Mouse (Mus musculus) frontal cortex, postnatal 14 days (tissue): ENCODE results near the gene Tmem132b.

Source experiments
- DNase-seq, 2 experiments: peaks; one replicate each; pipeline ENCODE4 v3.0.0; 2022; ENCODE audit warnings: low spot score in 2 of 2

Tmem132b gene

GRCm38 (mm10) chr5:125515006-125515405 lies 16.6 kb upstream of the Tmem132b start:
- no peak for DNase-seq

GRCm38 (mm10) chr5:125518640-125519039 lies 12.9 kb upstream of the Tmem132b start:
- no peak for DNase-seq

- DNase-seq, result no peak
Measured at GRCm38 (mm10) chr5:125520930-125521590, 10.5 kb upstream of the Tmem132b start.

- no peak for DNase-seq
Measured at GRCm38 (mm10) chr5:125523361-125523760, 8.2 kb upstream of the Tmem132b start.

GRCm38 (mm10) chr5:125525516-125525915 lies 6.1 kb upstream of the Tmem132b start:
- no peak for DNase-seq

- no peak for DNase-seq
Measured at GRCm38 (mm10) chr5:125526464-125526863, 5.1 kb upstream of the Tmem132b start.

- peak; percentile 60 to 84 for DNase-seq
Measured at GRCm38 (mm10) chr5:125529109-125529508, 2.5 kb upstream of the Tmem132b start.

- peak in 1 of 2 experiments; percentile 48 for DNase-seq
Measured at GRCm38 (mm10) chr5:125532191-125532544, 594 bp downstream of the Tmem132b start.

- no peak for DNase-seq
Measured at GRCm38 (mm10) chr5:125532545-125533224, 1.1 kb downstream of the Tmem132b start.

GRCm38 (mm10) chr5:125533225-125533900 lies 1.8 kb downstream of the Tmem132b start:
- peak in 1 of 2 experiments; percentile 49 for DNase-seq

GRCm38 (mm10) chr5:125534168-125534610 lies 2.6 kb downstream of the Tmem132b start:
- DNase-seq, result no peak

- DNase-seq, result peak; percentile 62 to 63
Measured at GRCm38 (mm10) chr5:125534611-125535324, 3.2 kb downstream of the Tmem132b start.

- DNase-seq, result no peak
Measured at GRCm38 (mm10) chr5:125545090-125545489, 13.5 kb downstream of the Tmem132b start.

GRCm38 (mm10) chr5:125546293-125546692 lies 14.7 kb downstream of the Tmem132b start:
- DNase-seq, result no peak

GRCm38 (mm10) chr5:125549750-125550489 lies 18.3 kb downstream of the Tmem132b start:
- DNase-seq, result no peak

- no peak for DNase-seq
Measured at GRCm38 (mm10) chr5:125555732-125556131, 24.2 kb downstream of the Tmem132b start.

- DNase-seq, result no peak
Measured at GRCm38 (mm10) chr5:125563492-125563891, 31.9 kb downstream of the Tmem132b start.

- no peak for DNase-seq
Measured at GRCm38 (mm10) chr5:125565725-125566124, 34.2 kb downstream of the Tmem132b start.

- DNase-seq, result no peak
Measured at GRCm38 (mm10) chr5:125568457-125568856, 36.9 kb downstream of the Tmem132b start.

GRCm38 (mm10) chr5:125572011-125572410 lies 40.4 kb downstream of the Tmem132b start:
- DNase-seq, result no peak

- DNase-seq, result no peak
Measured at GRCm38 (mm10) chr5:125574886-125575285, 43.3 kb downstream of the Tmem132b start.
